Mouse (Mus musculus) forelimb bud, embryonic 11.5 days (tissue): ENCODE results near the gene Gm10697.
"Not testable (repeated sequence)": the region's sequence is repeated elsewhere in the genome, so short reads cannot be mapped to it uniquely, and the experiment has no call there.

Experiments
- DNase-seq: peaks from one replicate; pipeline ENCODE4 v3.0.0-alpha.2; 2012; ENCODE audit warnings: low read depth, low spot score

Gene Gm10697

DNA sequence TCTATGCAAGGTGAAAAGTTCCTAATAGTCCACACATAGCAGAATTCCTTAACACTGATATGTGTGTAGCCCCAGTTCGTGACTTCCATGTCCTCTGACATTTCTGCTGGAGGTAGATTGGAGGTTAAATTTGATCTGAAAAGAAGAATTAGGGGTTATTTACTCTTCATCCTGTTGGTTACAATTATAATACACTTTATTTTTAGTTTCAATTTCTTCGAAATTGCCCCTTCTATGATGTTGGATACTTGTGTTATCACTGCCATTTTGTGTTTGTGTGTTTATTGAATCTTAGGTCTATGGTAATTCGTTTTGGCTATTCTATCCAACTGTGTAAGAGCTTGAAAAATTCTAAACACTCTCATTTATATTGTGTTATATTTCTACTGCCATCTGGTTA, at the start of gene Gm10697:
Gene Gm10697, minus strand, starts transcription at position 101 of the 400 bp plus-strand sequence.
- not testable (repeated sequence) for DNase-seq

DNA sequence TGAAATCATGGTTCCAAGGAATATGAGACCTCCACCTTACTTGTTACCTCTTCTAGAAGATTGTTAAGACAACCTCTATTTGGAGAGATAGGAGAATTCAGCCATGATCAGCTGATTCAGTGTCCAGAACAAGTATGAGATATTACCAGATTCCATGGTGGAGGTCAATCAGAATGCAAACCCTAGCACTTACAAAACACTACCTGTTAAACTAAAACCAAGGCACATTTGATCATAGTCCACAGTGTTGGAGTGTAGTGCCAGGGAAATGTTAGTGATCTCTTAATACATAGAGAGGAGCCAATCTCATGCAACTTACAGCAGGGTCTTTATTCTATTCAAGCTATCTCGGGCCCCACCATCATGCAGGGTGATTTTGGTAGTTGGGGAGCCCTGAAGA, 42.6 kb upstream of the Gm10697 start:
- not testable (repeated sequence) for DNase-seq

DNA sequence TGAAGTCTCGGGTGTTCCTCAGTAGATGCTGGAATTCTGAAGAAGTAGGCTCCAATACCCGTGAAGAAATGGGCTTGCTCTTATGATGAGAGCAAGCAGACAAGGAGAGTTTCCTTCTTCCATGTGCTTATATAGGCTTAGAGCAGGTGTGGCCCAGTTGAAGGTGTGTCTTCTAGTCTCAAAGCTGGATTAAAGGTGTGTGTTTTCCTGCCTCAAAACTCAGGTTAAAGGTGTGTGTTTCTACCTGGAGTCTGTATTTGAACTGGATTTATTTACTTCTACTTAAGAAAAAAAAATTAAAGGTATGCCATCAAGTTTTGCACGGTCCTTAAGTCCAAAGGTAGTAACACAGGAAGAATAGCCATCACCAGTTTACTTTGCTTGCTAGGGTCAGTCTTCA, 17.7 kb downstream of the Gm10697 start, which contains the start of gene Gm9125:
Gene Gm9125, minus strand, starts transcription at position 101 of the 400 bp plus-strand sequence.
- not testable (repeated sequence) for DNase-seq

DNA sequence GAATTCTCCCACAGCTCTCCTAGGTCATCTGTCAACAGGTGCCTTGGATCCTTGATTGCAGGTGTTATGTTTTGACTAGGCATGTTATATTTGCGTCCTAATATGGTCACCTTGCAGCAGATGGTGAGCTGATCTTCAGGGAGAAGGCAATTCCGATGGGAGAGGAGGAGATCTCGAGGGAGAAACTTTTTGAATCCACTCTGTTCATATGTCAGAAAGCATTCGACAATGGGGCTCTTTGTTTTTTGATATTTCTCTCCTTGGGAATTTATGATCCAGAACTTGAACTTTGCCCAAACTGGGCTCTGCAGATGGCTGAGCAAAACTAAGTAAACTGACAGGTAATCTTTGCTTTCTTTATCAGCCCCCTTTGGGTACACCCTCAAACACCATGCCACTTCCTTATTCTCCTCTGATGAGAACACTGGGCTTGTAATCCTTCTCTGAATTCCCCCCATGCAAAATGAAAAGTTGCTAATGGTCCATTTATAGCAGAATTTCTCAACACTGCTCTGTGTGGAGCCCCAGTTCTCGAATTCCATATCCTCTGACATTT, 22.8 kb downstream of the Gm10697 start:
- not testable (repeated sequence) for DNase-seq

DNA sequence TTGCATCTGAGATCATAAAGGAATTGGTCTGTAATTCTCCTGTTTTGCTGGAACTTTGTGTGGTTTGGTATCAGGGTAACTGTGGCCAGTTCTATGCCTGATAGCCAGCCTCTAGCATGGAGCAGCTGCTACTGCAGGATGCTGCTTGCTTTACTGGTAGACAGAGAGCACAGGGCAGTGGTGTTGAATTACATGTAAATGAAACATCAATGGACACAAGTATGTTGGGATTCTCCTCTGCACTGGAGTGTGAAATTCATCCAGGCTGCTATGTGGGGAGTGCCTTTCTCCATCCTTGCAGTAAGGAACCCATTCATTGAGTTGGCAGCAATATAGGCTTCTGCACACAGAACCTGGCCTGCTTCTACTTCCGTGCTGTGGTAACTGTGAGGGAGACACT, 34.2 kb downstream of the Gm10697 start:
- not testable (repeated sequence) for DNase-seq

DNA sequence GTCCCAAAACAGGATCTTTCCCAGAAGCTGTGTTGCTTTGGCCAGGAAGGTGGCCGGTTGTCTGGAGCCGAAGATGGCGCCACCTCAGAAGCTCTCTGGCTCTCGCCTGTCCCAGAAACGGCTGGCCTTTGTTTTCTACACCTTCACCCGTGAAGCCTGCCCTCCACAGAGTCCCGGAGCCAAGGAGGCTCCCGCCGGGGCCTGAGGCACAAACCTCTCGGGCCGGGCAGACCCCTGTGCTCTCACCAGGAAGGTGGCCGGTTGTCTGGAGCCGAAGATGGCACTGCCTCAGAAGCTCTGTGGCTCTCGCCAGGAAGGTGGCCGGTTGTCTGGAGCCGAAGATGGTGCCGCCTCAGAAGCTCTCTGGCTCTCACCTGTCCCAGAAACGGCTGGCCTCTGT, 38.0 kb downstream of the Gm10697 start:
- not testable (repeated sequence) for DNase-seq
